Mouse (Mus musculus) MEL (cell line): ENCODE results near the gene Ctdspl. TPM values are rescaled to one million over a fixed set of nuclear protein-coding genes. Genes with fewer than 3 reads are reported as not detected.

Experiments used
- DNase-seq: peaks from one replicate; pipeline ENCODE4 v3.0.0; 2011; ENCODE audit warnings: low read depth, low spot score
- H3K27ac ChIP-seq: 2 replicates; pipeline ENCODE4 v1.5.1; 2012; ENCODE audit warnings: low read depth, mild to moderate bottlenecking, control low read depth, low read length, moderate library complexity; ENCODE audit not compliant: control insufficient read depth
- H3K27me3 ChIP-seq, 2 experiments: fragments of 150-350 bp in 1 of 2; sonication (generic) in 1 of 2; 2 replicates each; pipeline ENCODE4 v1.6.1; 2012; ENCODE audit warnings: low read length in 2 of 2, mild to moderate bottlenecking in 2 of 2, improper control_type of control experiment in 1 of 2, moderate library complexity in 1 of 2; ENCODE audit not compliant: insufficient read depth in 2 of 2, control insufficient read depth in 1 of 2
- H3K36me3 ChIP-seq, 2 experiments: 2 replicates each; pipeline ENCODE4 v1.6.1; 2012 to 2014; ENCODE audit warnings: low read length in 2 of 2, improper control_type of control experiment in 1 of 2, inconsistent platforms in 1 of 2, mild to moderate bottlenecking in 1 of 2; ENCODE audit not compliant: insufficient read depth in 2 of 2, control insufficient read depth in 1 of 2
- H3K4me1 ChIP-seq, 2 experiments: fragments of 150-350 bp in 1 of 2; sonication (generic) in 1 of 2; 2 replicates each; pipeline ENCODE4 v1.6.1; 2012; ENCODE audit warnings: low read length in 2 of 2, improper control_type of control experiment in 1 of 2, mild to moderate bottlenecking in 1 of 2; ENCODE audit not compliant: insufficient read depth in 2 of 2, control insufficient read depth in 1 of 2
- H3K4me3 ChIP-seq, 2 experiments: fragments of 150-350 bp in 1 of 2; sonication (generic) in 1 of 2; 2 replicates each; pipeline ENCODE4 v1.5.1; 2012; ENCODE audit warnings: low read depth in 2 of 2, low read length in 2 of 2, mild to moderate bottlenecking in 2 of 2, moderate library complexity in 2 of 2, control low read depth in 1 of 2, improper control_type of control experiment in 1 of 2; ENCODE audit not compliant: control insufficient read depth in 1 of 2, insufficient read depth in 1 of 2
- H3K79me2 ChIP-seq: 2 replicates; pipeline ENCODE4 v1.6.1; 2012; ENCODE audit warnings: mild to moderate bottlenecking, low read length, moderate library complexity; ENCODE audit not compliant: control insufficient read depth, poor library complexity, insufficient read depth
- H3K9ac ChIP-seq: 2 replicates; pipeline ENCODE4 v1.6.1; 2012; ENCODE audit warnings: low read depth, mild to moderate bottlenecking, control low read depth, low read length, moderate library complexity; ENCODE audit not compliant: control insufficient read depth, poor library complexity, severe bottlenecking
- H3K9me3 ChIP-seq: fragments of 150-350 bp; sonication (generic); replicated peaks from 2 replicates; pipeline ENCODE4 v1.6.1; 2012; ENCODE audit warnings: mild to moderate bottlenecking, low read length, improper control_type of control experiment, moderate library complexity; ENCODE audit not compliant: insufficient read depth
- BHLHE40 ChIP-seq: IDR thresholded peaks from 2 replicates; pipeline ENCODE4 v1.6.1; 2012; ENCODE audit warnings: low read depth, mild to moderate bottlenecking, inconsistent platforms, low read length, improper control_type of control experiment, borderline replicate concordance
- CHD2 ChIP-seq: IDR thresholded peaks from 2 replicates; pipeline ENCODE4 v1.6.1; 2011; ENCODE audit warnings: low read length, improper control_type of control experiment
- CTCF ChIP-seq, 3 experiments: IDR thresholded peaks in 2 of 3; conservative IDR thresholded peaks in 1 of 3; 2 replicates each; pipeline ENCODE4 v1.5.1; 2011 to 2012; ENCODE audit warnings: low read length in 3 of 3, low read depth in 2 of 3, mild to moderate bottlenecking in 2 of 3, improper control_type of control experiment in 1 of 3, inconsistent platforms in 1 of 3, mixed read lengths in 1 of 3, moderate library complexity in 1 of 3; ENCODE audit not compliant: control insufficient read depth in 1 of 3, insufficient read depth in 1 of 3, poor library complexity in 1 of 3, severe bottlenecking in 1 of 3
- ETS1 ChIP-seq: IDR thresholded peaks from 2 replicates; pipeline ENCODE4 v1.6.1; 2012; ENCODE audit warnings: low read depth, mild to moderate bottlenecking, inconsistent platforms, low read length, improper control_type of control experiment, moderate library complexity
- MAFK ChIP-seq: IDR thresholded peaks from 2 replicates; pipeline ENCODE4 v1.6.1; 2011; ENCODE audit warnings: low read depth, mild to moderate bottlenecking, low read length, improper control_type of control experiment, borderline replicate concordance
- MAX ChIP-seq: IDR thresholded peaks from 2 replicates; pipeline ENCODE4 v1.6.1; 2011; ENCODE audit warnings: low read length, improper control_type of control experiment
- MAZ ChIP-seq: IDR thresholded peaks from 2 replicates; pipeline ENCODE4 v1.6.1; 2012; ENCODE audit warnings: low read depth, mild to moderate bottlenecking, inconsistent platforms, low read length, improper control_type of control experiment
- NELFE ChIP-seq: IDR thresholded peaks from 2 replicates; pipeline ENCODE4 v1.6.1; 2011; ENCODE audit warnings: low read depth, low read length, improper control_type of control experiment
- POLR2A ChIP-seq, 2 experiments: IDR thresholded peaks; 2 replicates each; pipeline ENCODE4 v1.6.1; 2011 to 2012; ENCODE audit warnings: low read length in 2 of 2, mild to moderate bottlenecking in 2 of 2, control low read depth in 1 of 2, improper control_type of control experiment in 1 of 2, low read depth in 1 of 2, moderate library complexity in 1 of 2; ENCODE audit not compliant: control insufficient read depth in 1 of 2, insufficient read depth in 1 of 2, poor library complexity in 1 of 2
- RCOR1 ChIP-seq: IDR thresholded peaks from 2 replicates; pipeline ENCODE4 v1.6.1; 2012; ENCODE audit warnings: low read depth, mild to moderate bottlenecking, inconsistent platforms, low read length, improper control_type of control experiment
- TBP ChIP-seq: IDR thresholded peaks from 2 replicates; pipeline ENCODE4 v1.8.0; 2011; ENCODE audit warnings: low read depth, low read length, improper control_type of control experiment
- TCF12 ChIP-seq: IDR thresholded peaks from 2 replicates; pipeline ENCODE4 v1.6.1; 2014; ENCODE audit warnings: low read depth, mild to moderate bottlenecking, inconsistent platforms, low read length, improper control_type of control experiment, moderate library complexity
- UBTF ChIP-seq: IDR thresholded peaks from 2 replicates; pipeline ENCODE4 v1.6.1; 2012; ENCODE audit warnings: low read depth, mild to moderate bottlenecking, inconsistent platforms, low read length, improper control_type of control experiment, moderate library complexity, borderline replicate concordance; ENCODE audit not compliant: insufficient read depth
- USF1 ChIP-seq: IDR thresholded peaks from 2 replicates; pipeline ENCODE4 v1.6.1; 2014; ENCODE audit warnings: low read depth, mild to moderate bottlenecking, inconsistent platforms, low read length, improper control_type of control experiment, moderate library complexity
- USF2 ChIP-seq, 2 experiments: IDR thresholded peaks; 2 replicates each; pipeline ENCODE4 v1.6.1; 2011 to 2012; ENCODE audit warnings: improper control_type of control experiment in 2 of 2, low read length in 2 of 2, borderline replicate concordance in 1 of 2, inconsistent platforms in 1 of 2, low read depth in 1 of 2, mild to moderate bottlenecking in 1 of 2; ENCODE audit not compliant: insufficient read depth in 1 of 2
- ZC3H11A ChIP-seq: IDR thresholded peaks from 2 replicates; pipeline ENCODE4 v1.6.1; 2012; ENCODE audit warnings: low read depth, mild to moderate bottlenecking, inconsistent platforms, low read length, improper control_type of control experiment
- ZKSCAN1 ChIP-seq: IDR thresholded peaks from 2 replicates; pipeline ENCODE4 v1.6.1; 2012; ENCODE audit warnings: low read depth, mild to moderate bottlenecking, inconsistent platforms, low read length, improper control_type of control experiment, moderate library complexity
- ZMIZ1 ChIP-seq: IDR thresholded peaks from 2 replicates; pipeline ENCODE4 v1.6.1; 2012; ENCODE audit warnings: low read depth, mild to moderate bottlenecking, inconsistent platforms, low read length, improper control_type of control experiment, moderate library complexity
- ZNF384 ChIP-seq: IDR thresholded peaks from 2 replicates; pipeline ENCODE4 v1.6.1; 2012; ENCODE audit warnings: low read depth, mild to moderate bottlenecking, inconsistent platforms, low read length, improper control_type of control experiment
- polyA plus RNA-seq, 2 experiments: library from polyadenylated mRNA; stranded (reverse) in 1 of 2; unstranded in 1 of 2; fragments of >175 nt in 1 of 2; fragments of >200 nt in 1 of 2; gene quantifications; 2 replicates each; pipeline versions ENCODE4 v1.2.1 to v1.2.4; 2012; ENCODE audit warnings: low replicate concordance in 2 of 2, low read depth in 1 of 2; ENCODE audit not compliant: insufficient read length in 2 of 2, insufficient read depth in 1 of 2, missing spikeins in 1 of 2
- total RNA-seq: library from RNA; depleted of rRNA; stranded (reverse); fragments of 300-350 nt; gene quantifications from 2 replicates; pipeline ENCODE4 v1.2.3, GENCODE M21; 2012

Ctdspl gene
- total and polyA plus RNA-seq, 3 experiments, result 15.3 to 20.7 TPM; not detected in 1

GRCm38 (mm10) chr9:118890149-118890548 lies 36.1 kb upstream of the Ctdspl start (continued):
- TF ChIP-seq UBTF (no peak), MAFK (no peak), CTCF (IDR thresholded peaks at IDR 0.05 in 2 of 3, conservative IDR thresholded peaks at IDR 0.05 in 1 of 3; ENCODE audit: control insufficient read depth in 1 of 3, insufficient read depth in 1 of 3, low read depth in 2 of 3, low read length in 3 of 3, poor library complexity in 1 of 3, severe bottlenecking in 1 of 3) (no peak), TCF12 (peak; percentile 81; the same call in 1 of the 2 replicates), USF2 (IDR thresholded peaks at IDR 0.05; ENCODE audit: borderline replicate concordance in 1 of 2, insufficient read depth in 1 of 2, low read depth in 1 of 2, low read length in 2 of 2) (no peak), BHLHE40 (no peak), ZMIZ1 (no peak), ETS1 (peak; percentile 83)

GRCm38 (mm10) chr9:118890645-118891044 lies 35.6 kb upstream of the Ctdspl start:
- Histone ChIP-seq H3K36me3 (peaks cover 0 to 5% of the 10 kb centered on the region in 2 experiments; a peak in 2 of 4 replicates), H3K27me3 (no peaks in the 10 kb centered on the region)
- DNase-seq, result no peak

GRCm38 (mm10) chr9:118891068-118891467 lies 35.2 kb upstream of the Ctdspl start:
- no peaks in the 10 kb centered on the region for H3K9me3 ChIP-seq
- DNase-seq, result no peak
- H3K4me1 ChIP-seq, result peaks cover 0 to 14% of the 10 kb centered on the region in 2 experiments; a peak in 3 of 4 replicates
- no peaks in the 10 kb centered on the region for H3K79me2 ChIP-seq
- H3K36me3 ChIP-seq, result peaks cover 0 to 5% of the 10 kb centered on the region in 2 experiments; a peak in 2 of 4 replicates
- peak overlapping the region; percentile 63; the same call in 1 of the 2 replicates for H3K9ac ChIP-seq
- TF ChIP-seq UBTF (no peak), RCOR1 (no peak), MAZ (no peak), ZKSCAN1 (no peak), ZNF384 (no peak), TBP (no peak)
- TF ChIP-seq, all 39 proteins: peak for 0
- Histone ChIP-seq H3K27ac (no peak overlapping the region), H3K4me3 (no peak overlapping the region), H3K27me3 (no peaks in the 10 kb centered on the region)

More at GRCm38 (mm10) chr9:118890645-118891044, 35.6 kb upstream of the Ctdspl start:
- peak overlapping the region; percentile 85 for H3K27ac ChIP-seq
- peak overlapping the region; percentile 45 to 56 for H3K4me3 ChIP-seq
- TF ChIP-seq POLR2A (IDR thresholded peaks at IDR 0.05; ENCODE audit: control insufficient read depth in 1 of 2, insufficient read depth in 1 of 2, low read depth in 1 of 2, low read length in 2 of 2, poor library complexity in 1 of 2) (no peak), RCOR1 (0 out of 2 replicates have a peak, but pooled peaks have one; percentile 19), ZC3H11A (no peak), NELFE (peak; percentile 2; the same call in 1 of the 2 replicates), MAX (no peak), CHD2 (no peak), USF1 (no peak), TCF12 (no peak), USF2 (IDR thresholded peaks at IDR 0.05; ENCODE audit: borderline replicate concordance in 1 of 2, insufficient read depth in 1 of 2, low read depth in 1 of 2, low read length in 2 of 2) (no peak), BHLHE40 (no peak), ETS1 (peak; percentile 58; the same call in 1 of the 2 replicates)
- TF ChIP-seq, all 39 proteins: peak for 3
- H3K79me2 ChIP-seq, result no peaks in the 10 kb centered on the region
- H3K9me3 ChIP-seq, result no peaks in the 10 kb centered on the region
- peak overlapping the region; percentile 63 for H3K9ac ChIP-seq
- peaks cover 0 to 14% of the 10 kb centered on the region in 2 experiments; a peak in 3 of 4 replicates for H3K4me1 ChIP-seq
